Mouse (Mus musculus): ENCODE measurements around the gene Il17c. TPM values are rescaled to one million over a fixed set of nuclear protein-coding genes. Genes with fewer than 3 reads are reported as not detected.

Gene Il17c
- total and polyA plus RNA-seq, 3 experiments = not detected

- Histone ChIP-seq H3K4me3 (no peak overlapping the region), H3K79me2 (replicated peaks; ENCODE audit: control insufficient read depth, insufficient read depth, low read length) (no peaks in the 10 kb centered on the region), H3K9ac (ENCODE audit: low read depth, low read length) (no peak overlapping the region), H3K27ac (no peak overlapping the region), H3K4me1 (ENCODE audit: control insufficient read depth, insufficient read depth, low read length) (peaks cover 2% of the 10 kb centered on the region; the same call in 1 of the 2 replicates), H3K27me3 (ENCODE audit: control insufficient read depth, insufficient read depth, low read length) (no peaks in the 10 kb centered on the region), H3K36me3 (ENCODE audit: control insufficient read depth, insufficient read depth, low read length) (no peaks in the 10 kb centered on the region)
- 88% methylated on average over 13 of the region's 13 CpGs for WGBS
- TF ChIP-seq POLR2A (IDR thresholded peaks at IDR 0.05; ENCODE audit: insufficient read depth, low read depth, low read length) = no peak
- no peak for TF ChIP-seq EP300 (IDR thresholded peaks at IDR 0.05; ENCODE audit: insufficient read depth, low read depth, low read length)
- no peak for TF ChIP-seq CTCF (IDR thresholded peaks at IDR 0.05)
- intact Hi-C loops (cut with DNase I) = no loop called here
- DNase-seq = peak in 1 of 2 experiments; percentile 16
These were observed 16.0 kb downstream of the Il17c start for GRCm38 (mm10) chr8:122437708-122438331.

GRCm38 (mm10) chr8:122439336-122439735 lies 17.5 kb downstream of the Il17c start:
- no peaks in the 10 kb centered on the region for H3K27me3 ChIP-seq (ENCODE audit: control insufficient read depth, insufficient read depth, low read length)
- TF ChIP-seq CTCF (IDR thresholded peaks at IDR 0.05) = no peak
- TF ChIP-seq EP300 (IDR thresholded peaks at IDR 0.05; ENCODE audit: insufficient read depth, low read depth, low read length) = no peak
- TF ChIP-seq POLR2A (IDR thresholded peaks at IDR 0.05; ENCODE audit: insufficient read depth, low read depth, low read length) = no peak

GRCm38 (mm10) chr8:122441326-122441725 lies 19.5 kb downstream of the Il17c start:
- H3K9ac ChIP-seq (ENCODE audit: low read depth, low read length) = no peak overlapping the region
- no peak overlapping the region for H3K27ac ChIP-seq
- no peaks in the 10 kb centered on the region for H3K27me3 ChIP-seq (ENCODE audit: control insufficient read depth, insufficient read depth, low read length)
- no peak for TF ChIP-seq POLR2A (IDR thresholded peaks at IDR 0.05; ENCODE audit: insufficient read depth, low read depth, low read length)
- no peak for TF ChIP-seq EP300 (IDR thresholded peaks at IDR 0.05; ENCODE audit: insufficient read depth, low read depth, low read length)
- TF ChIP-seq CTCF (IDR thresholded peaks at IDR 0.05) = no peak
- H3K79me2 ChIP-seq (replicated peaks; ENCODE audit: control insufficient read depth, insufficient read depth, low read length) = no peaks in the 10 kb centered on the region
- no peak overlapping the region for H3K4me3 ChIP-seq
- intact Hi-C loops (cut with DNase I) = loop anchor here (5.0 kb wide), 2 partner anchors 64 to 159 kb away; partner anchors contain the start of genes Zc3h18 and Zfpm1
- 97% methylated on average over 1 of the region's 1 CpGs for WGBS
- H3K4me1 ChIP-seq (ENCODE audit: control insufficient read depth, insufficient read depth, low read length) = peaks cover 2% of the 10 kb centered on the region; the same call in 1 of the 2 replicates
- DNase-seq = no peak
- no peaks in the 10 kb centered on the region for H3K36me3 ChIP-seq (ENCODE audit: control insufficient read depth, insufficient read depth, low read length)

More at GRCm38 (mm10) chr8:122439336-122439735, 17.5 kb downstream of the Il17c start:
- Histone ChIP-seq H3K9ac (ENCODE audit: low read depth, low read length) (no peak overlapping the region), H3K79me2 (replicated peaks; ENCODE audit: control insufficient read depth, insufficient read depth, low read length) (no peaks in the 10 kb centered on the region), H3K27ac (no peak overlapping the region), H3K4me3 (no peak overlapping the region), H3K36me3 (ENCODE audit: control insufficient read depth, insufficient read depth, low read length) (no peaks in the 10 kb centered on the region), H3K4me1 (ENCODE audit: control insufficient read depth, insufficient read depth, low read length) (no peaks in the 10 kb centered on the region)
- WGBS = 95% methylated on average over 16 of the region's 16 CpGs
- DNase-seq = no peak
- intact Hi-C loops (cut with DNase I) = no loop called here

GRCm38 (mm10) chr8:122442356-122442755 lies 20.5 kb downstream of the Il17c start:
- H3K79me2 ChIP-seq (replicated peaks; ENCODE audit: control insufficient read depth, insufficient read depth, low read length) = no peaks in the 10 kb centered on the region
- H3K27me3 ChIP-seq (ENCODE audit: control insufficient read depth, insufficient read depth, low read length) = no peaks in the 10 kb centered on the region
- H3K36me3 ChIP-seq (ENCODE audit: control insufficient read depth, insufficient read depth, low read length) = no peaks in the 10 kb centered on the region
- H3K4me1 ChIP-seq (ENCODE audit: control insufficient read depth, insufficient read depth, low read length) = peaks cover 2% of the 10 kb centered on the region; the same call in 1 of the 2 replicates
- TF ChIP-seq CTCF (IDR thresholded peaks at IDR 0.05) = no peak
- TF ChIP-seq EP300 (IDR thresholded peaks at IDR 0.05; ENCODE audit: insufficient read depth, low read depth, low read length) = no peak
- TF ChIP-seq POLR2A (IDR thresholded peaks at IDR 0.05; ENCODE audit: insufficient read depth, low read depth, low read length) = no peak
- H3K27ac ChIP-seq = no peak overlapping the region
- no peak for DNase-seq
- 35% methylated on average over 7 of the region's 7 CpGs for WGBS
- intact Hi-C loops (cut with DNase I) = loop anchor here (5.0 kb wide), 2 partner anchors 65 to 160 kb away; partner anchors contain the start of genes Zc3h18 and Zfpm1
- H3K9ac ChIP-seq (ENCODE audit: low read depth, low read length) = no peak overlapping the region
- H3K4me3 ChIP-seq = no peak overlapping the region

GRCm38 (mm10) chr8:122442781-122443180 lies 21.0 kb downstream of the Il17c start:
- H3K36me3 ChIP-seq (ENCODE audit: control insufficient read depth, insufficient read depth, low read length) = no peaks in the 10 kb centered on the region
- peaks cover 2% of the 10 kb centered on the region; the same call in 1 of the 2 replicates for H3K4me1 ChIP-seq (ENCODE audit: control insufficient read depth, insufficient read depth, low read length)
- no peaks in the 10 kb centered on the region for H3K27me3 ChIP-seq (ENCODE audit: control insufficient read depth, insufficient read depth, low read length)
- no peaks in the 10 kb centered on the region for H3K79me2 ChIP-seq (replicated peaks; ENCODE audit: control insufficient read depth, insufficient read depth, low read length)
- no peak for DNase-seq
- H3K4me3 ChIP-seq = peak overlapping the region; percentile 78
- peak overlapping the region; percentile 73 for H3K27ac ChIP-seq
- intact Hi-C loops (cut with DNase I) = loop anchor here (5.0 kb wide), 2 partner anchors 65 to 160 kb away; partner anchors contain the start of genes Zc3h18 and Zfpm1
- WGBS = under 1% methylated on average over 12 of the region's 12 CpGs
- TF ChIP-seq POLR2A (IDR thresholded peaks at IDR 0.05; ENCODE audit: insufficient read depth, low read depth, low read length) (no peak), EP300 (IDR thresholded peaks at IDR 0.05; ENCODE audit: insufficient read depth, low read depth, low read length) (no peak), CTCF (IDR thresholded peaks at IDR 0.05) (no peak)
- peak overlapping the region; percentile 60 for H3K9ac ChIP-seq (ENCODE audit: low read depth, low read length)

Data from heart, adult 2 months (tissue).